Mouse (Mus musculus) ES-E14 (cell line): ENCODE results near the gene Myo15b.

ENCODE experiments used
- CHD2 ChIP-seq: IDR thresholded peaks from 2 replicates; pipeline ENCODE4 v1.6.1; 2014; ENCODE audit warnings: mild to moderate bottlenecking, low read depth, low read length, inconsistent platforms
- HCFC1 ChIP-seq: IDR thresholded peaks from 2 replicates; pipeline ENCODE4 v1.6.1; 2012; ENCODE audit warnings: low read length, inconsistent platforms, borderline replicate concordance; ENCODE audit not compliant: insufficient read depth
- ZNF384 ChIP-seq: IDR thresholded peaks from 2 replicates; pipeline ENCODE4 v1.6.1; 2012; ENCODE audit warnings: low read depth, low read length, inconsistent platforms

DNA sequence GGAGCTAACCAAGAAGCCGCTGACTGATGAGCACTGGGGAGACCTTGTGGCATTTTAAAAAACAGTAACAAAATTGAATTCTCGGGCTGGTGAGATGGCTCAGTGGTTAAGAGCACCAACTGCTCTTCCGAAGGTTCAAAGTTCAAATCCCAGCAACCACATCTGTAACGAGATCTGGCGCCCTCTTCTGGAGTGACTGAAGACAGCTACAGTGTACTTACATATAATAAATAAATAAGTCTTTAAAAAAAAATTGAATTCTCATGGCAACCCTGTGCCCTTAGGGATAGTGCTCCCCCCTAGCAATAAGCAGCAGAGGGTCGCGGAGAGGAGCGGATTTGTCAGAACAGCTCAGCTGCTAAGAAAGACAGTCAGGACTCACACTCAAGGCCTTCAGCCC is 5.7 kb downstream of the Myo15b start:
- TF ChIP-seq CHD2, result no peak
- no peak for TF ChIP-seq ZNF384
- TF ChIP-seq HCFC1, result no peak
